Mouse (Mus musculus) heart, embryonic 16.5 days (tissue): Measurements from ENCODE around the gene Olfr1157. TPM values are rescaled to one million over a fixed set of nuclear protein-coding genes. Genes with fewer than 3 reads are reported as not detected.

ENCODE experiments used
- ATAC-seq: fragments of 200-750 bp; cut with Nextera tagmentation; replicated peaks from 2 replicates; pipeline ENCODE4 v1.8.0; 2017; ENCODE audit warnings: moderate number of reproducible peaks; ENCODE audit not compliant: insufficient read depth, low FRiP score; ENCODE audit errors: extremely low read depth
- H3K27ac ChIP-seq: fragments of 300-500 bp; sonication (generic); 2 replicates; pipeline ENCODE4 v1.5.1; 2014; ENCODE audit warnings: mild to moderate bottlenecking, low read length, control low read depth, moderate library complexity
- H3K27me3 ChIP-seq: fragments of 300-500 bp; sonication (generic); 2 replicates; pipeline ENCODE4 v1.6.1; 2014; ENCODE audit warnings: low read length, mixed read lengths; ENCODE audit not compliant: control insufficient read depth, insufficient read depth
- H3K36me3 ChIP-seq: fragments of 300-500 bp; sonication (generic); 2 replicates; pipeline ENCODE4 v1.6.1; 2014; ENCODE audit not compliant: control insufficient read depth, insufficient read depth
- H3K4me1 ChIP-seq: fragments of 300-500 bp; sonication (generic); 2 replicates; pipeline ENCODE4 v1.6.1; 2014; ENCODE audit warnings: low read length, mixed read lengths; ENCODE audit not compliant: control insufficient read depth, insufficient read depth
- H3K4me2 ChIP-seq: fragments of 300-500 bp; sonication (generic); 2 replicates; pipeline ENCODE4 v1.6.1; 2014; ENCODE audit warnings: low read depth, mild to moderate bottlenecking, control low read depth, low read length
- H3K4me3 ChIP-seq: fragments of 300-500 bp; sonication (generic); 2 replicates; pipeline ENCODE4 v1.5.1; 2014; ENCODE audit warnings: mild to moderate bottlenecking, control low read depth, low read length
- H3K9ac ChIP-seq: fragments of 300-500 bp; sonication (generic); 2 replicates; pipeline ENCODE4 v1.6.1; 2014; ENCODE audit warnings: low read length, control low read depth
- H3K9me3 ChIP-seq: fragments of 300-500 bp; sonication (generic); replicated peaks from 2 replicates; pipeline ENCODE4 v1.6.1; 2016; ENCODE audit warnings: low read length; ENCODE audit not compliant: control insufficient read depth
- WGBS: fragments of 180-500 bp; shearing (Covaris S2); extraction: QIAGEN DNeasy Blood & Tissue Kit; methylation state at CpG from one replicate; pipeline ENCODE4 v1.1.7; 2014; 5-methylcytosine and 5-hydroxymethylcytosine counted together
- polyA plus RNA-seq: library from polyadenylated mRNA; unstranded; fragments of >200 nt; fragmentation: Nextera tagmentation; extraction: Ambion mirVana; gene quantifications from 2 replicates; pipeline ENCODE4 v1.2.1, GENCODE M21; 2015

Gene Olfr1157
- not detected in 2 replicates for polyA plus RNA-seq

GRCm38 (mm10) chr2:87968199-87968598 is at the start of gene Olfr1157:
Olfr1157 (minus strand) TSS chr2:87968299.
- no peak for ATAC-seq
- no peaks in the 10 kb centered on the region for H3K27me3 ChIP-seq
- H3K4me2 ChIP-seq, result no peak within 1 kb of the TSS
- WGBS, result 91% methylated on average over 4 of the region's 4 CpGs
- no peak within 1 kb of the TSS for H3K4me3 ChIP-seq
- H3K4me1 ChIP-seq, result no peaks in the 10 kb centered on the region
- H3K9ac ChIP-seq, result no peak within 1 kb of the TSS
- H3K9me3 ChIP-seq, result no peaks in the 10 kb centered on the region
- no peak within 1 kb of the TSS for H3K27ac ChIP-seq
- no peaks in the 10 kb centered on the region for H3K36me3 ChIP-seq

GRCm38 (mm10) chr2:88007515-88008318 is 39.6 kb upstream of the Olfr1157 start, which contains the start of gene Olfr1160:
Olfr1160 (minus strand) TSS chr2:88008268.
- no peaks in the 10 kb centered on the region for H3K27me3 ChIP-seq
- H3K36me3 ChIP-seq, result no peaks in the 10 kb centered on the region
- ATAC-seq, result no peak
- no peaks in the 10 kb centered on the region for H3K9me3 ChIP-seq
- no peak within 1 kb of the TSS for H3K9ac ChIP-seq
- H3K4me2 ChIP-seq, result no peak within 1 kb of the TSS
- no peaks in the 10 kb centered on the region for H3K4me1 ChIP-seq
- no peak within 1 kb of the TSS for H3K27ac ChIP-seq
- H3K4me3 ChIP-seq, result no peak within 1 kb of the TSS

- Histone ChIP-seq H3K27ac (no peak within 1 kb of the TSS), H3K27me3 (no peaks in the 10 kb centered on the region)
- ATAC-seq, result no peak
Measured at GRCm38 (mm10) chr2:87989813-87990212, 21.7 kb upstream of the Olfr1157 start, which contains the start of gene Olfr1158. Olfr1158 (plus strand) TSS chr2:87990113.

GRCm38 (mm10) chr2:87974563-87974962 is 6.5 kb upstream of the Olfr1157 start, which contains the start of gene Olfr74:
Olfr74 (minus strand) TSS chr2:87974663.
- WGBS, result 63% methylated on average over 3 of the region's 3 CpGs
- Histone ChIP-seq H3K4me3 (no peak within 1 kb of the TSS), H3K9me3 (no peaks in the 10 kb centered on the region), H3K4me1 (no peaks in the 10 kb centered on the region), H3K36me3 (no peaks in the 10 kb centered on the region), H3K4me2 (no peak within 1 kb of the TSS), H3K27me3 (no peaks in the 10 kb centered on the region), H3K9ac (no peak within 1 kb of the TSS), H3K27ac (no peak within 1 kb of the TSS)
- ATAC-seq, result no peak

More at GRCm38 (mm10) chr2:87989813-87990212, 21.7 kb upstream of the Olfr1157 start, which contains the start of gene Olfr1158:
- H3K4me3 ChIP-seq, result no peak within 1 kb of the TSS
- no peaks in the 10 kb centered on the region for H3K9me3 ChIP-seq
- no peak within 1 kb of the TSS for H3K4me2 ChIP-seq
- H3K4me1 ChIP-seq, result no peaks in the 10 kb centered on the region
- H3K9ac ChIP-seq, result no peak within 1 kb of the TSS
- no peaks in the 10 kb centered on the region for H3K36me3 ChIP-seq

GRCm38 (mm10) chr2:87953000-87953399 is 15.1 kb downstream of the Olfr1157 start, which contains the start of gene Olfr1156:
Olfr1156 (minus strand) TSS chr2:87953100.
- Histone ChIP-seq H3K9me3 (no peaks in the 10 kb centered on the region), H3K4me3 (no peak within 1 kb of the TSS), H3K9ac (no peak within 1 kb of the TSS), H3K4me1 (no peaks in the 10 kb centered on the region), H3K27ac (no peak within 1 kb of the TSS), H3K4me2 (no peak within 1 kb of the TSS), H3K27me3 (no peaks in the 10 kb centered on the region), H3K36me3 (no peaks in the 10 kb centered on the region)
- no peak for ATAC-seq

- no peaks in the 10 kb centered on the region for H3K36me3 ChIP-seq
- WGBS, result 93% methylated on average over 1 of the region's 1 CpGs
- no peaks in the 10 kb centered on the region for H3K27me3 ChIP-seq
- no peaks in the 10 kb centered on the region for H3K4me1 ChIP-seq
- no peaks in the 10 kb centered on the region; the same call in 1 of the 2 replicates for H3K9me3 ChIP-seq
- no peak within 1 kb of the TSS for H3K9ac ChIP-seq
- no peak within 1 kb of the TSS for H3K27ac ChIP-seq
- ATAC-seq, result no peak
- no peak within 1 kb of the TSS for H3K4me3 ChIP-seq
- H3K4me2 ChIP-seq, result no peak within 1 kb of the TSS
Measured at GRCm38 (mm10) chr2:87945037-87945436, 23.1 kb downstream of the Olfr1157 start, which contains the start of gene Olfr1155. Olfr1155 (minus strand) TSS chr2:87945137.

Other genes starting within 250 kb of the Olfr1157 start
- gene Olfr1138, start 228.3 kb downstream of the Olfr1157 start, polyA plus RNA-seq, result not detected in 2 replicates
- not detected in 2 replicates for gene Olfr1140, start 224.5 kb downstream of the Olfr1157 start, polyA plus RNA-seq
- not detected in 2 replicates for gene Olfr1141, start 214.3 kb downstream of the Olfr1157 start, polyA plus RNA-seq
- gene Olfr152, start 188.8 kb downstream of the Olfr1157 start, polyA plus RNA-seq, result not detected in 2 replicates
- not detected in 2 replicates for gene Olfr1143, start 167.7 kb downstream of the Olfr1157 start, polyA plus RNA-seq
- not detected in 2 replicates for gene Olfr1145, start 158.5 kb downstream of the Olfr1157 start, polyA plus RNA-seq
- gene Olfr1148, start 137.8 kb downstream of the Olfr1157 start, polyA plus RNA-seq, result not detected in 2 replicates
- gene Olfr1150-ps1, start 124.3 kb downstream of the Olfr1157 start, polyA plus RNA-seq, result not detected in 2 replicates
- not detected in 2 replicates for gene Olfr1151, start 112.4 kb downstream of the Olfr1157 start, polyA plus RNA-seq
- not detected in 2 replicates for gene Olfr1152, start 101.8 kb downstream of the Olfr1157 start, polyA plus RNA-seq
- gene Olfr1153, start 73.3 kb downstream of the Olfr1157 start, polyA plus RNA-seq, result not detected in 2 replicates
- not detected in 2 replicates for gene Olfr1154, start 63.1 kb downstream of the Olfr1157 start, polyA plus RNA-seq
- gene Olfr1155, start 23.2 kb downstream of the Olfr1157 start, polyA plus RNA-seq, result not detected in 2 replicates
- gene Olfr1156, start 15.2 kb downstream of the Olfr1157 start, polyA plus RNA-seq, result not detected in 2 replicates
- not detected in 2 replicates for gene Olfr74, start 6.4 kb upstream of the Olfr1157 start, polyA plus RNA-seq
- gene Olfr1158, start 21.8 kb upstream of the Olfr1157 start, polyA plus RNA-seq, result not detected in 2 replicates
- gene Olfr1160, start 40.0 kb upstream of the Olfr1157 start, polyA plus RNA-seq, result not detected in 2 replicates
- not detected in 2 replicates for gene Olfr1161, start 54.5 kb upstream of the Olfr1157 start, polyA plus RNA-seq
- gene Olfr73, start 69.4 kb upstream of the Olfr1157 start, polyA plus RNA-seq, result not detected in 2 replicates
- gene Olfr1162, start 82.8 kb upstream of the Olfr1157 start, polyA plus RNA-seq, result not detected in 2 replicates
- gene Olfr1163, start 103.5 kb upstream of the Olfr1157 start, polyA plus RNA-seq, result not detected in 2 replicates
- not detected in 2 replicates for gene Olfr1164, start 125.7 kb upstream of the Olfr1157 start, polyA plus RNA-seq
- gene Olfr1166, start 160.0 kb upstream of the Olfr1157 start, polyA plus RNA-seq, result not detected in 2 replicates
- not detected in 2 replicates for gene Olfr1167, start 186.9 kb upstream of the Olfr1157 start, polyA plus RNA-seq
- not detected in 2 replicates for gene Olfr1168, start 213.6 kb upstream of the Olfr1157 start, polyA plus RNA-seq